10 mouse cellular contexts compared by ENCODE assay signal in genomic region chr16:7187788-7188187, GRCm38 (mm10).
DNase-seq lines count a peak whose midpoint lies in the region; ATAC-seq and TF ChIP-seq lines count a peak whose summit lies in the region.
"Had no signal": no experiment of that assay in that cellular context is flagged by ENCODE, and none has a peak within 500 bp of the region (broad histone marks: within the 10 kb centered on the region; RNA-seq: fewer than 3 reads in every experiment).

No protein-coding gene starts in this region.

- H3K4me3 ChIP-seq in midbrain, embryonic 15.5 days, result no peak overlapping the region
- no peak overlapping the region for H3K4me3 ChIP-seq in midbrain, embryonic 11.5 days (ENCODE audit: low read depth, low read length)
- H3K4me3 ChIP-seq in hindbrain, embryonic 13.5 days, result no peak overlapping the region
- H3K4me3 ChIP-seq in intestine, postnatal 0 days (ENCODE audit: low read depth, low read length), result no peak overlapping the region
- H3K4me3 ChIP-seq: midbrain, embryonic 12.5 days had no signal

- no peak for TF ChIP-seq CTCF in intestine, postnatal 0 days (IDR thresholded peaks at IDR 0.05; ENCODE audit: low read depth)

- WGBS in midbrain, embryonic 15.5 days, result 44% methylated on average over 2 of the region's 2 CpGs
- WGBS in midbrain, embryonic 11.5 days, result 67% methylated on average over 2 of the region's 2 CpGs
- WGBS in hindbrain, embryonic 13.5 days, result 27% methylated on average over 2 of the region's 2 CpGs
- whole genome bisulfite sequencing in intestine, postnatal 0 days, result 51% methylated on average over 2 of the region's 2 CpGs

- H3K27me3 ChIP-seq in midbrain, embryonic 15.5 days (replicated peaks), result no peaks in the 10 kb centered on the region
- H3K27me3 ChIP-seq in midbrain, embryonic 11.5 days (ENCODE audit: control insufficient read depth, insufficient read depth, low read length), result no peaks in the 10 kb centered on the region
- H3K27me3 ChIP-seq in hindbrain, embryonic 13.5 days, result no peaks in the 10 kb centered on the region
- H3K27me3 ChIP-seq in intestine, postnatal 0 days (replicated peaks; ENCODE audit: control insufficient read depth, insufficient read depth, low read length), result no peaks in the 10 kb centered on the region
- H3K27me3 ChIP-seq: midbrain, embryonic 12.5 days had no signal

- no peak for ATAC-seq in midbrain, embryonic 15.5 days (replicated peaks)
- no peak for ATAC-seq in midbrain, embryonic 11.5 days (ENCODE audit: low FRiP score)
- ATAC-seq in hindbrain, embryonic 13.5 days (ENCODE audit: low FRiP score), result no peak
- ATAC-seq in intestine, postnatal 0 days, result no peak
- ATAC-seq: inflammation-experienced regulatory T-cells, adult 6 months had no signal

- H3K4me1 ChIP-seq in midbrain, embryonic 15.5 days, result peaks cover 7% of the 10 kb centered on the region
- H3K4me1 ChIP-seq in midbrain, embryonic 11.5 days (ENCODE audit: control insufficient read depth, insufficient read depth, low read length), result no peaks in the 10 kb centered on the region
- peaks cover 22% of the 10 kb centered on the region for H3K4me1 ChIP-seq in hindbrain, embryonic 13.5 days (replicated peaks)
- no peaks in the 10 kb centered on the region for H3K4me1 ChIP-seq in intestine, postnatal 0 days (replicated peaks; ENCODE audit: control insufficient read depth, insufficient read depth, low read length)

- DNase-seq in midbrain, embryonic 11.5 days (ENCODE audit: low spot score, missing footprints), result no peak
- peak; percentile 68 to 76 for DNase-seq in cerebellum, postnatal 36 days
- DNase-seq in retina, embryonic 14.5 days (ENCODE audit: low spot score), result peak; percentile 60
- no peak for DNase-seq in urinary bladder, postnatal 36 days (ENCODE audit: low spot score in 2 of 2)
- DNase-seq: adrenal gland, postnatal 14 days had no signal

- H3K4me2 ChIP-seq in midbrain, embryonic 15.5 days, result no peak overlapping the region
- H3K4me2 ChIP-seq in midbrain, embryonic 11.5 days, result no peak overlapping the region
- no peak overlapping the region for H3K4me2 ChIP-seq in hindbrain, embryonic 13.5 days
- H3K4me2 ChIP-seq in intestine, postnatal 0 days (replicated peaks; ENCODE audit: low read depth), result no peak overlapping the region
- H3K4me2 ChIP-seq: midbrain, embryonic 12.5 days had no signal

- no peaks in the 10 kb centered on the region for H3K9me3 ChIP-seq in midbrain, embryonic 15.5 days
- no peaks in the 10 kb centered on the region for H3K9me3 ChIP-seq in midbrain, embryonic 11.5 days (ENCODE audit: control insufficient read depth, low read length)
- H3K9me3 ChIP-seq in hindbrain, embryonic 13.5 days, result no peaks in the 10 kb centered on the region
- H3K9me3 ChIP-seq in intestine, postnatal 0 days (ENCODE audit: control insufficient read depth), result no peaks in the 10 kb centered on the region
- H3K9me3 ChIP-seq: midbrain, embryonic 12.5 days had no signal

- no peak overlapping the region for H3K9ac ChIP-seq in midbrain, embryonic 15.5 days
- no peak overlapping the region for H3K9ac ChIP-seq in midbrain, embryonic 11.5 days (ENCODE audit: low read length)
- H3K9ac ChIP-seq in hindbrain, embryonic 13.5 days, result no peak overlapping the region
- H3K9ac ChIP-seq in intestine, postnatal 0 days (ENCODE audit: low read depth, low read length), result no peak overlapping the region
- H3K9ac ChIP-seq: midbrain, embryonic 12.5 days had no signal

- H3K36me3 ChIP-seq in midbrain, embryonic 15.5 days (replicated peaks), result no peaks in the 10 kb centered on the region
- H3K36me3 ChIP-seq in midbrain, embryonic 11.5 days (ENCODE audit: control insufficient read depth, insufficient read depth, low read length), result no peaks in the 10 kb centered on the region
- H3K36me3 ChIP-seq in hindbrain, embryonic 13.5 days, result no peaks in the 10 kb centered on the region; the same call in 1 of the 2 replicates
- H3K36me3 ChIP-seq in intestine, postnatal 0 days (ENCODE audit: control insufficient read depth, insufficient read depth), result no peaks in the 10 kb centered on the region
- H3K36me3 ChIP-seq: midbrain, embryonic 12.5 days had no signal

- 0 out of 2 replicates have a peak overlapping the region, but pooled peaks have one; percentile 38 for H3K27ac ChIP-seq in midbrain, embryonic 15.5 days
- no peak overlapping the region for H3K27ac ChIP-seq in midbrain, embryonic 11.5 days (ENCODE audit: low read depth, low read length)
- H3K27ac ChIP-seq in hindbrain, embryonic 13.5 days, result peak overlapping the region; percentile 55
- H3K27ac ChIP-seq in intestine, postnatal 0 days (ENCODE audit: low read depth, low read length), result no peak overlapping the region
- H3K27ac ChIP-seq: midbrain, embryonic 12.5 days had no signal

Comparison
In these comparisons a context has a peak if more than half of its experiments do, and no peak if none do; other contexts are left out.
1. H3K27ac ChIP-seq: peak in midbrain, embryonic 15.5 days (single experiment) and hindbrain, embryonic 13.5 days (single experiment); none in midbrain, embryonic 11.5 days (single experiment) and intestine, postnatal 0 days (single experiment).
2. DNase-seq: peak in cerebellum, postnatal 36 days (2 of 2) and retina, embryonic 14.5 days (single experiment); none in midbrain, embryonic 11.5 days (single experiment) and urinary bladder, postnatal 36 days (0 of 2).